Mouse (Mus musculus) ES-E14 (cell line): Measurements from ENCODE around the gene Cdc6.

ENCODE experiments used
- HCFC1 ChIP-seq: IDR thresholded peaks from 2 replicates; pipeline ENCODE4 v1.6.1; 2012; ENCODE audit warnings: low read length, inconsistent platforms, borderline replicate concordance; ENCODE audit not compliant: insufficient read depth
- ZC3H11A ChIP-seq: IDR thresholded peaks from 2 replicates; pipeline ENCODE4 v1.6.1; 2012; ENCODE audit warnings: low read depth, mild to moderate bottlenecking, inconsistent platforms, low read length, borderline replicate concordance
- ZNF384 ChIP-seq: IDR thresholded peaks from 2 replicates; pipeline ENCODE4 v1.6.1; 2012; ENCODE audit warnings: low read depth, low read length, inconsistent platforms

- no peak for TF ChIP-seq HCFC1
- TF ChIP-seq ZNF384 = no peak
- TF ChIP-seq ZC3H11A = no peak
Measured at GRCm38 (mm10) chr11:98940776-98941175, 33.2 kb downstream of the Cdc6 start.
